Mouse (Mus musculus) heart, postnatal 4 days (tissue): ENCODE measurements around the gene Cnpy3. TPM values are rescaled to one million over a fixed set of nuclear protein-coding genes. Genes with fewer than 3 reads are reported as not detected.
"Not testable (repeated sequence)": the region's sequence is repeated elsewhere in the genome, so short reads cannot be mapped to it uniquely, and the experiment has no call there.

Experiments
- DNase-seq: peaks from one replicate; pipeline ENCODE4 v3.0.0; 2021
- total RNA-seq, 2 experiments: library from RNA; stranded (reverse); gene quantifications; 2 replicates each; pipeline ENCODE4 v1.2.3; 2021

The Cnpy3 gene
- 10 to 100 TPM; 29.4 to 29.7 TPM for total RNA-seq

DNA sequence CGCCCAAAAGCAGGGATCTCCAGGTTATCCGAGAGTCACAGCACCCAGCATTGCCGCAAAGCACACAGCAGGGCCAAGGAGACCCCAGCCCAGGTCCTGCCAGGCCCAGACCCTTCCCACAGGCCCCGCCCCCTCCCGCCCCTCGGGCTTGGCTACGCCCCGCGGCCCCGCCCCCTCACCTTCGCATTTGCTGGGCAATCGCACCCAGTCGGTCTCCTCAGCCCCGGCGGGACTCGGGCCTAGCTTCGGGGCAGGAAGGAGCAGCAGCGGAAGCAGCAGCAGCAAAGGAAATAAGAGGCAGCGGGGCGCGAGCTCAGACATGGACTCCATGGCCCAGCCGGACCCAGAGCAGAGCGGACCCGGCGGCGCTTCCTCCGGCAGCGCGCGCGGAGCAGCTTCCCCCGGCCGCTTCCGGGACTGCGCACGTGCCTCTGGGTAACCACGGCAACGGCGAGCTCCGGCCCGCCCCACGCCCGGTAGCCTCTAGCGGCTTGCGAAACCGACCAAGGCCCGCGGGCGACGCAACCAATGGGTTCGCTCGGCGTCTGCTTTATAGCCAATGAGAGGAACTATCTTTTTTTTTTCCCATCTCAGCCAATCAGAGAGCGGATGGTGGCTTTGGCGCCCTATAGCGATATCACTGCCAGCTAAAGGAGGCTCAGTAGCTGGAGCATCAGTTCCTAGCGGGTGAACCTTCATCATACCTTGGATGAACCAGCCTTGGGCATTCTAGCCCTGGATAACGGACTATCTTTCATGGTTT is at the start of gene Cnpy3:
TSS of gene Cnpy3 (minus strand) at position 421 of the 763 bp plus-strand sequence.
- DNase-seq, result peak; percentile 98

DNA sequence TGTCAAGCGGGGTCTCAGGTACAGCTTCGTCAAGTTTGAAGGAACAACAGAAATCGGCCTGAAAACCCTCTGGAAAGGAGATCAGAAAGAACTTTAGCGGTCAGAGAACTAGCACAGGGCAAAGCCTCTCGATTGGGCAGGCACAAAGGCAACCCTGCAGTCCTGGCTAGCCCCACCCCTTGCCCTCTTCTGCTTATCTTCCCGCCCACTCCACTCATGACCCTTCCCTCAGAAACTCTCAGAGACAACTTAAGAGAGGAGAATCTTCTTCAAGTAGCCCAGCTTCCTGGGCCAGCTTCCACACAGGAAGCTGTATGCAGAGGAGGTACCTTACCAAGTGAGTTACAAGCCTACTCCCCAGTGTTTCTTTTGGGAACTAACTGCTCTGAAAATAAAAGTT is 49.7 kb upstream of the Cnpy3 start:
- DNase-seq, result no peak

DNA sequence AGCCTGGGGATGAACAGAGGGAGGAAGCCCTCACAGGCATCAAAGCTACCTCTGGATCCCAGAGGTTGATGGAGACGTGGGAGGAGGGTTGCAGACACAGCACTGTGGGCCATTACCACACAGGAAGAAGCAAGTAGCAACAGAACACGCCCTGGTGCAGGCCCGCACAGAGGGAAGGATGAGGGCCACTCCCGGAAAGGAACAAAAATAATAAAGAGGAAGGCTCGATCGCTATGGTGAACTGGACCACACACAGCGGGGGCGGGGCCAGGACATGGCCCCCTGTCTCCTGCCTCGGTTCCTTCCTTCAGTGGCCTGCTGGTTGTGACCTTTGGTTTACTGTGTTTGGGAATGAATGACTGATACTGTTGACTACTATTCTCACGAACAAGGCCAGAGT is 47.7 kb upstream of the Cnpy3 start:
- no peak for DNase-seq

DNA sequence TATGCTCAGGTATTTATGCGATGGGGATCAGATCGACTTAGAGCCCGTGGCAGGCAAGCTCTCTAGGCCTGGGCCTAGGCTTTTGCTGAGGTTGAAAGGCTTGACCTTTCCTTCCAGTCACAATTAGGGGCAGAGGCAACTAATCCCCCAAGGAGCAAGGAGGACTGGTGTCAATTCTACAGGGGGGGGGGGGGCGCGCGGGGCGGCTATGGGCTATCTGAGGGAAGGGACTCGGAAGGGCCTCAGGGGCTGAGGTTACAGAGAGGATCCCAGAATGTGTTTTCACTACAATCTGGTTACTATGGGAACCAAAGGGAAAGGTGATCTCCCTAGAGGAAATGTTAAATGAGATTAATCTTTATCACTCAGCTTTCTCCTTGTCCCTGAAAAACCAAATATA is 45.4 kb upstream of the Cnpy3 start:
- no peak for DNase-seq

DNA sequence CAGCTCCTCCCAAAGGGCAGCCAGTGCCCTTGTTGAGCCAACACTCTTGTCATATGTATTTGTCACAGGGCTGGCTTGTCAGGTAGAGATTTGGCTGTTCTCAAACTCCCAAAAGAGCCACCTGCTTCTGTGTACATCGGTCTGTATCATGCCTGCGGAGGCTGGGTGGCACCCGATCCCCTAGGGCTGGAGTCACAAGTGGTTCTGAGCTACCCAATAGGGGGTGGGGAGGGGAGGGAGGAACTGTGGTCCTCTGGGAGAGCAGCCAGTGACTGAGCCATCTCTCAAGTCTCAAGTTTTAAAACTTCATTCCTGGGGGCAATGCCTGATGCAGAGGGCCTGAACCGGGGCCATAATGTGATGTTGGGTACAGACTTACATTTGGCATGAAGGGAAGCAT is 44.7 kb upstream of the Cnpy3 start:
- DNase-seq, result no peak

DNA sequence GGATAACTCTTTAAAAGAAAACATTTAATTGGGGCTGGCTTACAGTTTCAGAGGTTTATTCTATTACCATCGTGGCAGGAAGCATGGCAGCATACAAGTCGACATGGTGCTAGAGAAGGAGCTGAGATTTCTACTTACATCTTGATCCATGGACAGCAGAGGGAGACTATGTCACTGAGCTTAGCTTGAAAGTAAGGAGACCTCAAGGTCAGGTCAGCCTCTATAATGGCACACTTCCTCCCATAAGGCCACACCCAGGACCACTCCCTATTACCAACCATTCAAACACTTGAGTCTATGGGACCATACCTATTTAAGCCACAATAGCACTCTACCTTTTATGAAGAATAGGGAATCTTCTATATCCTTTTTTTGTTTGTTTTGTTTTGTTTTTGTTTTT is 40.9 kb upstream of the Cnpy3 start:
- DNase-seq, result no peak

DNA sequence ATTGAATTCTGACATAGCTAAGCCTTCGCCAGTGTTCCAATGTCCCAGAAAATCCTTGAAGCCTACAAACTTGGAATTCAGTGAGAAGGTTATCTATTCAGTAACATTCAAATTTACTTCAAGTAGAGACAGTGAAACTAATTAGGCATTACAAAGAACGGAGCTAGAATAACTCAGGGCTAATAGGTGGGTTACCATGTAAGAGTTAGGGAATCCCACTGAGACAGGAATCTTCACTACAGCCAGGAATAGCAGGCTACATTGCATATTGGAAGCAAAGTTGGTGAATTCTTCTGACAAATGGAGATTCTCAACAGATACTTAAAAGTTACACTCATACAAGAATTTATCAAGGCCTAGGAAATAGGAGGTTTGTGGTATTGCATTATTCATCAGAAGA is 36.0 kb upstream of the Cnpy3 start:
- DNase-seq, result not testable (repeated sequence)

DNA sequence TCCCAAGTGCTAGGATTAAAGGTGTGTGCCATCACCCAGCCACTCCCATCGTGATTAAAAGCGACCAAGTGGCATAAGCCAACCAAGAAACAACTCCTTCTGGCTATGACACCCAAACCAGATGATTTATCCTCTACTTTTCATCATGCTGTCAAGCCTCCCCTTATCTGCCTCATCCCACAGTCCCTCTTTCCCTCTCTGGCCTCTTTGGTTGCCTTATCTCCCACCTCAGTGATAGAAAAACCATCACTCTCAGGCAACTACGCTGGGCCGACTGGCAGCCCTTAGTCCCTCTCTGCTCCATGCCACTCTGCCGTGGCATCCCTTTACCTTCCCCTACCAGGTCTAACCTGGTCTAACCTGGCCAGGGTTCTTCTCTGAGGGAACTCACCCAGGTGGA is 34.9 kb upstream of the Cnpy3 start:
- DNase-seq, result no peak

DNA sequence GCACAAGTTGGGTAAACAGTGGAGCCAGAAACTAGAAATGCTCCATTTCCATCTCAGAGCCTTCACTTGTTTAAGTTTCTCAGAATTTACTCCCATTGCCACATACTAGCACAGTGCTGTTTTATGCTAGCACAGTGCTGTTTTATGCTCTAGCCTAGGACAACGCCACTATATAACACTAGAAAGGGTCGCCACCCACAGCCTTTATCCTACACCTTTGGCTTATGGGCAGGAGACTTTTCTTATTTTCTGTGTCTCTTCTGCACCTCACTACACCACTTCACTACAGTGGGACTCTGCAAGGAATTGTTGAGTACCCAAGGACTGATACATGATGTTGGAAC is 31.2 kb upstream of the Cnpy3 start:
- no peak for DNase-seq

DNA sequence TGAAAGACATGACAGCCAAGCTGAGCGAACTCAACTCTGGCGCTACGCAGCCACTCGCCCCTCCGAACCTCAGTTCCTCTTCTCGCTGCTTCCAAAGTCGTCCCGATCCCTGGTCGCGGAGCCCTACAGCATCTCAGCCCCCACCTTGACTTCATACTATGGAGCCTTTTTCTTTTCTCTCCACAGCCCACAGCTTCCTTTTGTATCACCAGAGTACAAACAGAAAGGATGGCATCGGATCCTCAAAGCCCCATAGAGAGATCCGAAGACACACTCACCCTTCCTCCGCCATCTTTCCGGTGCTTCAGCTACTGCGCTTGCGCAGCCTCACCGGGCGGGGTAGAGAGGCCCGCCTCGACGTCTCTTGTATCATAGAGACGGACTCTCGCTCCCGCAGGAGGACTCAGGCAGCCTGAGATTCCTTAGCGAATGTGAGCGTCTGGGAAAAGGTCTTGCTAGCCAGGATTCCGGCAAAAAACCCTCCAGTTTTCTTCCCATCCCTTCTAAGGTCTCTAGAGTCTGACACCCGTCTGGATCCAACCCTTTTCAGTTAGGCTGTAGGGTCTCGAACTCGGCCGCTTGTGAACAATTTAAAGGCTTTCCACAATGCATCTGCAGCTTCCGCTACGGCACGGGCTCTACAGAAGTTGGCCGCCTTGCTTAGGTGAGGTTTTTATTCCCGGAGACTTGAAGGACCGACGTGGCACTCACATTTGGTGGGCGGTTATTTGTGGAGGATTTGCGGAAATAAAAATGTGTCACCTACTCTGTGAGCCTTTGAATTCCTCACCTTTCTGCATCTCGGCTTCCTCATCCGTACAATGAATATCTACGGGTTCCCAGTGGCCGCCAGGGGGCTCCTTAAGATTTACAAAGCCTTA is 30.6 kb upstream of the Cnpy3 start, which contains the start of gene Rpl7l1:
TSS of gene Rpl7l1 (minus strand) at position 332 of the 881 bp plus-strand sequence.
- peak; percentile 95 for DNase-seq

DNA sequence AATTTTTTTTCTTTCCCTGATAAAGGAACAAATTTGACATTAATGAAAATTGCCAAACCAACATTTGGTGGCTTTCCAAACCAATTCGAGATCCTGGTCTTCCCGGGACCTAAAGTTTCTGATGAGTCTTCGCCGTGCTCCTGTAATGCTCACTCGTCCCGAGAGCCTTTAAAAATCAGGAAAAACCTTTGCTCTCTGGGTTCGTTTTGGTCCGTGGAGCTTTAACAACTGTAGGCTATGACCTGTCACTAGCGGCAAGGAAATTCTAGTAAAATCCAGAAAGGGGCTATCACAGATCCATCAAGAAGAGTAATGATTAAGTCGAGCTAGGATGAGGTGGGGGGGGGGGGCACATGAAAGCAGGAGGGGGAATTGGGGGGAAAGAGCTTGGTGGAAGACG is 29.9 kb upstream of the Cnpy3 start:
- DNase-seq, result no peak

DNA sequence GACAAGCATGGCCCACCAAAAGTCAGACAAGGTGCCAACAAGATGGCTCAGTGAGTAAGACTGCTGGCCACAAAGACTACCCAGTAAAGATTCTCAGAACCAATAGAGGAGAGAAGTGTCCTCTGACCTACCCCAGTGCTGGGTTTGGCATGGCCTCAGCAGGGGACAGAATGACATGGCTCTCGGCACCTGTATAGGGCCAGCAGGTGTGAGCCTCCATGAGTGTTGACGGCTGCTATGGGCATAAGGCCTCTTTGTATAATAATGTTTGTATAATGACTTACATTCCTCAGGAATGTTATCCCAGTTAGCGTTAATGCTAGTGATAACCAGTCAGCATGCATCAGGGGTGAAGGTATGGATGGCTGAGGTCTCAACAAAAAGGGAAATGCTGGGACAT is 24.1 kb upstream of the Cnpy3 start:
- DNase-seq, result no peak

DNA sequence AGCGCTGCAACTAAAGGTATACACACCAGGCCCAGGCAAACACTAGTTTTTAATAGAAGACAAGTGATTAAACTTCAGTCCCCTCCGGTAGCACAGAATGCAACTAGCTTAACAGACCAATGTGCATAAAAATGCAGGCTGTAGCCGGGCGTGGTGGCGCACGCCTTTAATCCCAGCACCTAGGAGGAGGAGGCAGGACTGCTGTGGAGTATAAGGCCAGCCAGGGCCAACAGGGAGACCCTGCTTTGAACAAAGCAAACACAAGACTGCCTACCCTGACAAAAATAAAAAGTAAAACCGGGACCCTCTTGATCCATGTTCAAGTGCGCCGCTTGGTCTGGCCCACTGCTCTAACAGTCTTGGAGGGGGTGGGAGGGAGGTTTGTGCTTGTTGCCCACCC is 23.1 kb upstream of the Cnpy3 start:
- no peak for DNase-seq

DNA sequence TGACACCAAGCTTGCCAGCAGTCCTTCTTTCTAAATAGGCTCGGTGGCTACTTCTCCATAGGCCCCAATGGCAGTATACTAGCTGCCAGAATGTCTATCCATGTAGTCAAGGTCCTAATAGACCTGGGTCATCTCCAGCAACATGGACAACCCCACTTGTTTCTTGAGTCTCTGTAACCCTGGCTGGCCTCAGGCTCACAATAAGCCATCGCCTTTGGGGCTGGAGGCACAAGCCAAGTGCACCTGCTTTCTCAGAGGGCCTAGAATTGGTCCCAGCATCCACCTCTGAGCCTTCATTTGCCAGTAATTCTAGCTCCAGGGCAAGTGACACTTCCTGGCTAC is 22.1 kb upstream of the Cnpy3 start:
- no peak for DNase-seq

DNA sequence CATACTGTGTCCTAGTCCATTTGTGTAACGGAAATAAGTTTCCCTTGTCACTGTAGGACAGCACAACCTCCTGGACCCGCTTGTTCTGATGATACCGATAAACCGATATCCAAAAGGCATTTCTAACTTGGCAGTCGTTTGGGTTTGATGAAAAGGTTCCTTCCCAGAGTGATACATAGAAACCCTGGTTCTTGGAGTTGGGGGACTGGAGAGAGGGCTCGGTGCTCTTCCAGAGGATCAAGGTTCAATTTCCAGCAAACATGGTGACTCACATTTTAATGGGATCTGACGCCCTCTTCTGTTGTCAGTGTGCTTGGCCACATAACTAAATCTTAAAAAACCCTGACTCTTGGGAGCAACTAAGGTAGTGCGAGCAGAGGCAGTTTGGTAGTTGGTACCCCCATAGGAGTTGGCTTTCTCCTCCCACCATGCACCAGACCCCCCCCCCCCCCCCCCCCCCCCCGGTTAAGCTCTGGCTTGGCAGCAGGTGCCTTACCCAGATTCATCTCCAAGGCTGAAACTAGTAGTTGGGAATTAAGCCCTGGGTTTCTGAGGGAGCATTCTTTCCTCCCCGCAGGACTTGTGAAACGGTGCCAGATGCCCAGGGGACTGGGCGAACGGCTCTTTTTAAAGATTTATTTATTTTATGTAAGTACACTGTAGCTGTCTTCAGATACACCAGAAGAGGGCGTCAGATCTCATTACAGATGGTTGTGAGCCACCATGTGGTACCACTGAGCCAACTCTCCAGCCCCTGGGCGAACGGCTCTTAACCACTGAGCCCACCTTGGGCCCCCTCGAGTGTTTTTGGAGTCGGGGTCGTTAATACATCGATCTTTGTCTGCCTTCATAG is 21.5 kb upstream of the Cnpy3 start:
- DNase-seq, result no peak

DNA sequence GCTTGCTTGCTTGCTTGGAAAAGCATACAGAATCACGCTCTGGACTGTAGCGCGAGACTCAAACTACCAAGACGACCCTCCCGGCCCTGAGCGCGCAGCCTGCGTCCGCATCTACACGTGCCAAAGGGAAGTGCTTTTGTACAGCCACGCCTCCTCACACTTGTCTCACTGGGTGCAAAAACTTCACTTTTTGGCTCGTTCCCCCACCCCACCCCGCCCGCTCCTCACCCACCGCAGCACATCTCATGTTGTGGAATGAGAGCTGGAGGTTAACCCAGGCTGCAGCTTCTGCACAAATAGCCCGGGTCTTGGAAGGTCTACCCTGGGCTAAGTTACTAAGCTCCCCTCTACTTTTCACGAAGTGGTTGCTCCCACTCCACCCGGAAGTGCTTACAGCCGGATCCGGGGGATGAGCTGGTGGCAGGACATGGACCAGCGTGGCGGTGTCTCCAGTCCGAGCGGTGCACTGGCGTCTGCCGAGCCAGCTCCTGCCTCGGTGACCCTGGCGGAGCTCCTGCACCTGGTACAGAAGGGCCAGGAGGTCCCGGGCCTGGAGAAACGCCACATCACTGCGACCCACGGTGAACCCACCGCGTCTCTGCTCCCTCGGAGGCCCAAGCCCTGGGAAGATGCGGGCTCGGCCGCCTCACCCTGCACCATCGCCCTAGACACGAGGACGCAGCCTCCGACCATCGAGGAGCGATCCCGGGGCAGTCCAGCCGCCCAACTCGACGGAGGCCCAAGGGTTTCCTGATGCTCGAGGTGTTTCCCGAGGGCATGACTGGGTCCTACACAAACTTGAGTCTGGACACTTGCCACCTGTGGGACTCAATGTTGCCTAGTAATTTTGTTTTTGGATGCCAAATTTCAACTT is 20.6 kb upstream of the Cnpy3 start, which contains the start of gene 2310039H08Rik:
TSS of gene 2310039H08Rik (plus strand) at position 232 of the 874 bp plus-strand sequence.
- peak; percentile 85 for DNase-seq

DNA sequence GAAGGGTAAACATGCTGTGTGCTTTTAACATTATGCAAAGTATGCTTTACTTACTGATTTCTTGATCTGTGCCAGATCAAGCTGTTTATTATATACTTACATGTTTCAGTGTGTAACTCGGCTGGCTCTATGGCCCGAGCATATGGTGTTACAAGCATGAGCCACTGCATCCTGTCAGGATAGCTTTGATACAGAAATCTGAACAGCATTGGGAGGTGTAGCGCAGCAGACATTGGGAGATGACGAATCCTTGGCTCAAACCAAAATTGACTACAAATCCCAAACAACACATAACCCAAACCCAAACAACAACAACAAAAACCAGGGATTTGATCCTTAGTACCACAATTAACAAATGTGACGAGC is 20.0 kb upstream of the Cnpy3 start:
- no peak for DNase-seq

DNA sequence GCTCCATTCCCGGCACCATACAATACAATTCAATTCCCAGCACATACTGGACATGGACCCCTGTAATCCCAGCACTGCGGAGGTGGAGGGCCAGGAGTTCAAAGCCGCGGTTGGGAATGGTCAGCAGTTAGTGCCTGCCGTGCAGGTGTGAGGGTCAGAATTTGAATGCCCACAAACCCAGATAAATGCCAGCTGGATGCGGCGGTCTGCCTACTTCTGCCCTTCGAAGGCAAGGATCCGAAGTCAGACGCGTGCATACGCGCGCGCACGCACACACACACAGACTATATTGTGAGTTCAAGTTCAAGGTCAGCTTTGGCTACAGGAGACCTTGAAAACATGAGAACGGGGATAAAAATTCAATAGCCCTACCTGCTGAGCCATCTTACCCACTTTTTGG is 19.6 kb upstream of the Cnpy3 start:
- DNase-seq, result no peak

DNA sequence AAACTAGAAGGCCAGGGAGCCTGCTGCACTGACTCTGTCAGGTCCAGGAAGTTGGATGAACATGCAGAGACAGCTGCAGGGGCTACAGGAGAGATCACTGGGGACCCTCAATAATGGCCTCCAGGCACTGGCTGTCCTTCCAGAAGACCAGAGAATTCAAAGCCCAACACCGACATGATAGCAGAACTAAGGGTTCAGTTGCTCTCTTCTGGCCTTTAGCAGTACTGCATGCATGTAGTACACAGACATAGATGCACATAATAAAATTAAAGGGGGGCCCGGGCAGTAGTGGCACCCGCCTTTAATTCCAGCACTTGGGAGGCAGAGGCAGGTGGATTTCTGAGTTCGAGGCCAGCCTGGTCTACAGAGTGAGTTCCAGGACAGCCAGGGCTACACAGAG is 19.0 kb upstream of the Cnpy3 start:
- DNase-seq, result no peak

DNA sequence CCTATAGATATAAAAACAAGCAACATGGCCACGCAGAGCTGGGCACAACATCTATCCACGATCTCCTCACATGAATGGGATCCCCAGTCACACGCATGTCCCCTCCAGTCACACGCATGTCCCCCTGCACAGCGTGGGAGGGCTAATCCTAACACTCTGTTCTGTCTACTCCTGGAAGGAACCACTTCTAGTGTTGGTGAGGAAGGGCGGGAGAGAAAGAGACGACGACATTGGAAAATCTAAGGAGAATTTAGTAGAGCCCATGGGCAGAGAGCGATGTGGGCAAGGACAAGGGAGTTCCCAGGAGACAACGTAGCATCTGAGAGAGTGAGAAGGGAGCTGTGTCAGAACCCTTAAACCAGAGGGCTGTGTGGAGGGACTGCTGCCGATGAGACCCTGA is 18.5 kb upstream of the Cnpy3 start:
- no peak for DNase-seq

DNA sequence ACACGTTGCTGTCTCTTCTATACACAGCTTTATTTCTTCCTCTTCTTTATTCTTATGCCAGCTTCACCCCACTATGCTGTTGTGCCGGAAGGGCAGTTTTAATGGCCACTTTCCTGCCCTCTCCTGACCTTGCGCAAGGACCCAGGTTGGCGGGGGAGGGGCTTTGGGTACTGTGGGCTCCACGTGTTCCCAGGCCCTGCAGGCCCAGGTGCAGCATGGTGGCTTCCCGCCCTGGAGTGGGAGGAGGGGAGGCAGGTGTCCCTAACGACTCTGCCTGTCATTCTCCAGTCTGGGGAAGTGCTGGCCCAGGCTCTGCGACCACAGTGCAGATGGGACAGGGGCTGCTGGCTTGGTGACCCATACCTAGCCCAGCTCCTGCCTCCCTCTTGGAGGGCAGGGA is 15.9 kb upstream of the Cnpy3 start:
- DNase-seq, result no peak

DNA sequence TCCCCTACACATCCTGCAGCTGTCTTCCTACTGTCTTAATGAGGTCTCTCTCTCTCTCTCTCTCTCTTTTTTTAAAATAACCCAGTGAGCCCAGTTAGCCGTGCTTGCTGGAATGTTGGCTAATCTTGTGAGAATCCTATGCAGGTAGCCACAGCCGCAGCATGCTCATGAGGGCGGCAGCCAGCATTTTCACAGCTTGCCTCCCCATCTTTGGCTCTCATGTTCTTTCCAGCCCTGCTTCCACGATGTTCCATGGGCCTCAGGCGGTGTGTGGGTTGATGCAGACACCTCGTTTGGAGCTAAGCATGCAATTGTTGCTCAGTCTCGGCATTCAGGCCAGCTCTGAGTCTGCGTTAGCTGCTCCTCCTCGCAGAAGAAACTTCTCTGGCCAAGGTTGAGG is 12.9 kb upstream of the Cnpy3 start:
- DNase-seq, result not testable (repeated sequence)
